Mouse (Mus musculus): Measurements from ENCODE around the gene Emb. TPM values are rescaled to one million over a fixed set of nuclear protein-coding genes. Genes with fewer than 3 reads are reported as not detected.
"Not testable (repeated sequence)": the region's sequence is repeated elsewhere in the genome, so short reads cannot be mapped to it uniquely, and the experiment has no call there.

Emb gene
- 46.3 and 54.7 TPM in 2 replicates for polyA plus RNA-seq (2015; fragmentation: Nextera tagmentation; extraction: Ambion mirVana)

GRCm38 (mm10) chr13:117208236-117208635 lies at the start of gene Emb:
Gene Emb (plus strand): TSS chr13:117208536.
- H3K4me1 ChIP-seq, result peaks cover 19% of the 10 kb centered on the region; the same call in 1 of the 2 replicates
- ATAC-seq (ENCODE audit: insufficient number of reproducible peaks, insufficient read depth, low FRiP score, low TSS enrichment, low read depth), result no peak

DNA sequence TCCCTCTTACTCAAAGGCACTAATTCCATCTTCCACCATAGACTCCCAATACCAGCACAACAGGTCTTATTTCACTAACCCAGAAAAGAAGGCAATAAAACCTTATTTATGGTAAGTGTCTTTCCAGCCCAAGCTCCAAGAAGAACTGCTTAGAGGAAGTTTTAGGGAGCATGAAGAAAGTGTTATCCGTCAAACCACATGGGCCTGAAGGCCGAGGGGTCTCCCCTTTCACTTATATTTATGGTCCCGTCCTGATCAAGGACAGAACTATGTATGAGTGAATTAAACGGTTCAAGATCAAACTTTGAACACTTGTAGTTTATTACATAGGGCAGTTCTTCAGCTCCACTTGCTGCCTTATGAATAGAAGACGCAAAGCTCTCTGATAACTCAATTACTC lies 44.4 kb upstream of the Emb start:
- Histone ChIP-seq H3K4me2 (no peak overlapping the region), H3K4me1 (no peaks in the 10 kb centered on the region), H3K9me3 (no peaks in the 10 kb centered on the region), H3K9ac (no peak overlapping the region), H3K27me3 (no peaks in the 10 kb centered on the region), H3K36me3 (no peaks in the 10 kb centered on the region), H3K27ac (no peak overlapping the region), H3K4me3 (no peak overlapping the region)
- ATAC-seq (ENCODE audit: insufficient number of reproducible peaks, insufficient read depth, low FRiP score, low TSS enrichment, low read depth), result no peak
- 82% methylated on average over 5 of the region's 5 CpGs for WGBS

More at GRCm38 (mm10) chr13:117208236-117208635, at the start of gene Emb:
- H3K27ac ChIP-seq, result no peak within 1 kb of the TSS
- no peaks in the 10 kb centered on the region for H3K9me3 ChIP-seq
- H3K27me3 ChIP-seq, result no peaks in the 10 kb centered on the region
- H3K4me2 ChIP-seq, result no peak within 1 kb of the TSS
- no peak within 1 kb of the TSS for H3K4me3 ChIP-seq
- 66% methylated on average over 6 of the region's 6 CpGs for WGBS
- no peaks in the 10 kb centered on the region for H3K36me3 ChIP-seq
- no peak within 1 kb of the TSS for H3K9ac ChIP-seq

DNA sequence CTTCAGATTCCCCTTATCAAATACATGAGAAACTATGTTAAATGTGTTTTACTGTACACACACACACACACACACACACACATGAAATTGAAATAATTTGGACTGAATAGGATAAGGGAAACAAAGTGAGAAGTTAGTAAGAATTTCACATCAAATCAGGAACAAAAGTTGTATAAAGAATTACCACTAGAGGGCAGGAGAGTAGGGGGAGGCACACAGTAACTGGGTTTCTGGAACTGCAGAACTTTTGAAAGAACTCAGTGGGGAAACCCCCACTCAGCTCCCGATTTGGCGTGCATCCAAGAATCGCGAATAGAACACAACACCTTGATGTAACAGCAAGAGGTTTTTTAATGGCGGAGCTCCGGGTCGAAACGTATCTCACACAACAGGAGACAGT lies 43.3 kb upstream of the Emb start:
- no peak overlapping the region for H3K9ac ChIP-seq
- H3K27me3 ChIP-seq, result no peaks in the 10 kb centered on the region
- H3K36me3 ChIP-seq, result no peaks in the 10 kb centered on the region
- no peaks in the 10 kb centered on the region for H3K4me1 ChIP-seq
- no peaks in the 10 kb centered on the region for H3K9me3 ChIP-seq
- no peak overlapping the region for H3K4me3 ChIP-seq
- H3K27ac ChIP-seq, result no peak overlapping the region
- ATAC-seq (ENCODE audit: insufficient number of reproducible peaks, insufficient read depth, low FRiP score, low TSS enrichment, low read depth), result no peak
- no peak overlapping the region for H3K4me2 ChIP-seq
- 92% methylated on average over 8 of the region's 8 CpGs for WGBS

GRCm38 (mm10) chr13:117180912-117181311 lies 27.4 kb upstream of the Emb start:
- not testable (repeated sequence) for H3K4me2 ChIP-seq; H3K27me3 ChIP-seq; ATAC-seq (ENCODE audit: insufficient number of reproducible peaks, insufficient read depth, low FRiP score, low TSS enrichment, low read depth); H3K9me3 ChIP-seq; H3K27ac ChIP-seq; H3K9ac ChIP-seq; H3K36me3 ChIP-seq; H3K4me3 ChIP-seq; H3K4me1 ChIP-seq
- 73% methylated on average over 3 of the region's 3 CpGs for WGBS

- H3K9ac ChIP-seq, result no peak overlapping the region
- 72% methylated on average over 6 of the region's 6 CpGs for WGBS
- no peaks in the 10 kb centered on the region for H3K4me1 ChIP-seq
- H3K9me3 ChIP-seq, result no peaks in the 10 kb centered on the region
- no peak overlapping the region for H3K27ac ChIP-seq
- no peaks in the 10 kb centered on the region for H3K36me3 ChIP-seq
- no peak overlapping the region for H3K4me2 ChIP-seq
- no peaks in the 10 kb centered on the region for H3K27me3 ChIP-seq
- no peak for ATAC-seq (ENCODE audit: insufficient number of reproducible peaks, insufficient read depth, low FRiP score, low TSS enrichment, low read depth)
- H3K4me3 ChIP-seq, result no peak overlapping the region
Observed at GRCm38 (mm10) chr13:117183288-117183687, 25.0 kb upstream of the Emb start.

DNA sequence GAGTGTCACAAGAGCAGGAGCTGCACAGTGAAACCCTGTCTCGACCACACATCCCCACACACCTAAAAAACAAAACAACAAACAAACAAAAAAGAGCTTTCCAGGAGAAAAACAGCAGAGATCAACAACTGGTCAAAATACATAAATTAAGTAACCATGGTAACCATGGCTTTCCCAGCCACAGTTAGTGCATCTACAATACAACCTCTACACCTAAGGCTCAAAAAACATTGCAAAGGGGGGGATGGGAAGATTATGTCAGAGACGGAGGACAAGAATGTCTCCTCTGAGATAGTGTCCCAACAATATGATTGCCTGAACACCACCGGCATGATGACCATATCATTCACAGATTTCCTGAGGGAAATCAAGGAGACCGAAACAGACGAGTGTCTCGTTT lies 23.0 kb upstream of the Emb start:
- Histone ChIP-seq H3K9ac (no peak overlapping the region), H3K4me2 (no peak overlapping the region), H3K27ac (no peak overlapping the region), H3K4me3 (no peak overlapping the region), H3K27me3 (no peaks in the 10 kb centered on the region), H3K9me3 (no peaks in the 10 kb centered on the region), H3K36me3 (no peaks in the 10 kb centered on the region), H3K4me1 (no peaks in the 10 kb centered on the region)
- WGBS, result 78% methylated on average over 6 of the region's 6 CpGs
- ATAC-seq (ENCODE audit: insufficient number of reproducible peaks, insufficient read depth, low FRiP score, low TSS enrichment, low read depth), result no peak

GRCm38 (mm10) chr13:117192161-117192560 lies 16.2 kb upstream of the Emb start:
- H3K27ac ChIP-seq, result no peak overlapping the region
- no peaks in the 10 kb centered on the region for H3K36me3 ChIP-seq
- 79% methylated on average over 5 of the region's 5 CpGs for WGBS
- H3K4me2 ChIP-seq, result no peak overlapping the region
- H3K4me1 ChIP-seq, result no peaks in the 10 kb centered on the region
- no peak overlapping the region for H3K4me3 ChIP-seq
- no peak overlapping the region for H3K9ac ChIP-seq
- no peaks in the 10 kb centered on the region for H3K27me3 ChIP-seq
- H3K9me3 ChIP-seq, result no peaks in the 10 kb centered on the region
- no peak for ATAC-seq (ENCODE audit: insufficient number of reproducible peaks, insufficient read depth, low FRiP score, low TSS enrichment, low read depth)

- H3K9ac ChIP-seq, result no peak overlapping the region
- no peaks in the 10 kb centered on the region for H3K9me3 ChIP-seq
- no peak overlapping the region for H3K4me3 ChIP-seq
- 55% methylated on average over 7 of the region's 7 CpGs for WGBS
- H3K27ac ChIP-seq, result no peak overlapping the region
- no peaks in the 10 kb centered on the region for H3K36me3 ChIP-seq
- H3K4me1 ChIP-seq, result no peaks in the 10 kb centered on the region
- H3K4me2 ChIP-seq, result no peak overlapping the region
- no peak for ATAC-seq (ENCODE audit: insufficient number of reproducible peaks, insufficient read depth, low FRiP score, low TSS enrichment, low read depth)
- no peaks in the 10 kb centered on the region for H3K27me3 ChIP-seq
Observed at GRCm38 (mm10) chr13:117193422-117193983, 14.8 kb upstream of the Emb start.

DNA sequence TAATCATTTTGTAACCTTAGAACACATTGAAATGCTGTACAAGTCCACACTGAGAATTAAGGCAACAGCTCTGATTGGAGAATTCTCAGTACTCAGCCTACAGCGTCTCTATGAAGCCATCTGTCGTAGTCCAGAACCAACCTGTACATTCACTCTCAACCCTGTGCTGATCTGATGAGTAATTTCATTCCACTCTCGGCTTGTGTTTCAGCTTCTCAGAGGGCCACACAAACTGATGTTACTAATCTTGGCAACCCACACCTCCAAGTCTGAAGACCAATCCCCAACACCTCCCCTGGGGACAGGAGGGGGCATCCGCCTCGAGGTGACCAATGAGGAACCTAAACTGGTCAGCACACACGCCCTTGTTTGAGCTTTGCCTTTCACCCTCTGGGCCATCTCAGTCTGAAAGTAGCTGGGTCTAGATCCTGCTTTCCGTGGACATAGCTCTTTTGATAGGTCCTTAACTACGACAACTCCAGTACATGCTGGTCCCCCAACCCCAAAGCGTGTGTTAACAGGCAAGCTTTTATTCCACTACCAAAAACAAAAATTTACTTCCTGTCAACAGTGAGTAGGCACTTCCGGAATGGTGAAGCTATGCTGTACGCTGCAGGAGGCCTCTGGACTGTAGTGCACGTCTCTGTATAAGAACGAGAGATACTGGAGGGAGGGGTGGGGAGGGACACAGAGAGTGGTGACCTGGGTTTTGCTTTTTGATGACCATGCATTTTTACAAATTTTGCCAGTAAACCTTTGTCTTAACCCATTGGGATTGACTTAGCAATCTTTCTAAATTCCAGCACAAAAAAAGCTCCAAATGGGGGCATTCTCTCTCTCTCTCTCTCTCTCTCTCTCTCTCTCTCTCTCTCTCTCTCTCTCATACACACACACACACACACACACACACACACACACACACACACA lies 12.5 kb upstream of the Emb start:
- Histone ChIP-seq H3K36me3 (no peaks in the 10 kb centered on the region), H3K4me1 (no peaks in the 10 kb centered on the region), H3K4me2 (no peak overlapping the region), H3K27me3 (no peaks in the 10 kb centered on the region), H3K27ac (no peak overlapping the region), H3K9me3 (no peaks in the 10 kb centered on the region), H3K4me3 (no peak overlapping the region), H3K9ac (no peak overlapping the region)
- no peak for ATAC-seq (ENCODE audit: insufficient number of reproducible peaks, insufficient read depth, low FRiP score, low TSS enrichment, low read depth)
- WGBS, result 81% methylated on average over 13 of the region's 13 CpGs

GRCm38 (mm10) chr13:117197666-117198065 lies 10.7 kb upstream of the Emb start:
- Histone ChIP-seq H3K9me3 (no peaks in the 10 kb centered on the region), H3K27me3 (no peaks in the 10 kb centered on the region), H3K4me3 (no peak overlapping the region), H3K4me1 (no peaks in the 10 kb centered on the region), H3K36me3 (no peaks in the 10 kb centered on the region), H3K27ac (no peak overlapping the region), H3K4me2 (no peak overlapping the region), H3K9ac (no peak overlapping the region)
- WGBS, result 95% methylated on average over 2 of the region's 2 CpGs
- no peak for ATAC-seq (ENCODE audit: insufficient number of reproducible peaks, insufficient read depth, low FRiP score, low TSS enrichment, low read depth)

GRCm38 (mm10) chr13:117198402-117199083 lies 9.8 kb upstream of the Emb start:
- no peak overlapping the region for H3K27ac ChIP-seq
- no peak overlapping the region for H3K9ac ChIP-seq
- no peaks in the 10 kb centered on the region for H3K4me1 ChIP-seq
- no peaks in the 10 kb centered on the region for H3K27me3 ChIP-seq
- no peak overlapping the region for H3K4me2 ChIP-seq
- H3K9me3 ChIP-seq, result no peaks in the 10 kb centered on the region
- H3K4me3 ChIP-seq, result no peak overlapping the region
- no peaks in the 10 kb centered on the region for H3K36me3 ChIP-seq
- WGBS, result 88% methylated on average over 7 of the region's 7 CpGs
- ATAC-seq (ENCODE audit: insufficient number of reproducible peaks, insufficient read depth, low FRiP score, low TSS enrichment, low read depth), result no peak
